Mouse (Mus musculus) testis, postnatal 14 days (tissue): Measurements from ENCODE around the gene Oser1.
"Not testable (repeated sequence)": the region's sequence is repeated elsewhere in the genome, so short reads cannot be mapped to it uniquely, and the experiment has no call there.

Source experiments
- DNase-seq: peaks from one replicate; pipeline ENCODE4 v3.0.0; 2021; ENCODE audit warnings: low spot score

The Oser1 gene

GRCm38 (mm10) chr2:163443543-163443942 lies 19.0 kb upstream of the Oser1 start:
- no peak for DNase-seq

DNA sequence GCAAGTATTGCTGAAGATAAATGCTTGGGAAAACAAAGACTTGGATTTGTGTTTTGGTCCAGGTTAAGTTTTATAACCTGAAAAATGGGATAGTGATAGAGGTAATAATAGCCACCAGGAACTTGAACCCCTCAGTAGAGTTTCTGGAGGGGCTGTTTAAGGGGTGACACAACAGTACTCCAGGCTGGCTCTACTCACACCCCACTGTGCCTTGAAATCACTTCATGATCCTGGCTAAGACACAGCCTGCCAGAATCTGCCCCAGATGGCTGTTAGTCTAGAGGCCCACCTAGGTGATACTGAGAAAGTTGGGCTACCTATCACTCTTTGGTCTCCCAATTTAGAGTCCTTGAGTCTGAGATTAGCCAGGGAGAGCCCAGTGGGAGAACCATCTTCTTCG lies 15.0 kb upstream of the Oser1 start:
- DNase-seq, result no peak

DNA sequence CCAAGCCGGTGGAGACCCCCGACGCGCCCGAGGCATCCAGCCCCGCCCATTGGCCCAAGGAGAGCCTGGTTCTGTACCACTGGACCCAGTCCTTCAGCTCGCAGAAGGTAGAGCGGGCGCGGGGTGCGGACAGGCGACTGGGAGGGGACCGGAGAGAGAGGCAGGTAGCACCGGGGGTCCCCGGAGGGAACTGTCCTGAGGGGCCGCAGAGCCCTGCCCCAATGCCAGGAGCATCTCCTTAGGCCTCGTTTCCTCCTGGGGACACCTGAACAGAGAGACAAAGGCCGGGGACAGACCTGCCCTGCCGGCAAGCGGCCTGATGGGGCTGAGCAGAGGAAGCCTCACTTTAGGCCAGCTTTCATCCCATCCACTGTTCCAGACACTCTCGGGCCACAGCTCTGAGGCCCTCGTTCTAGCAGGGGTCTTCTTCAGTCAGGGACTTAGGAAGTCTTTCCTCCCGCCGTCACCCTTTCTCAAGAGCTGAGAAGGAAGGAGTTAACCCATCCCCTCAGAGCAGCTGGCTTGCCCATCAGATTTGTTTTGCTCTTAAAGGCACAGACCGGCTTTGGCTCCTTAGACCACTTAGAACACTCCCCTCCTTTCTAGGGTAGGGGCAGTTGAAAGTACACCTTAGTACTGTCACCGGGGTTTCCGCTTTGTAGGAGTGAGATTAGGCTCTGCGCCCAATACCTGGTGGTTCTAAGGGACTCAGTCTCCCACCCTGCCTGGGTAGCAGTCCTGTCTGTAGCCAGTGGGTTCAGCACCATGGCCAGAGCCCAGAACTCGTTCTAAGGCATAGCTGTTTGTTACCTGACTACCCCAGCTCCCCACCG lies 14.3 kb upstream of the Oser1 start:
- DNase-seq, result peak; percentile 61

DNA sequence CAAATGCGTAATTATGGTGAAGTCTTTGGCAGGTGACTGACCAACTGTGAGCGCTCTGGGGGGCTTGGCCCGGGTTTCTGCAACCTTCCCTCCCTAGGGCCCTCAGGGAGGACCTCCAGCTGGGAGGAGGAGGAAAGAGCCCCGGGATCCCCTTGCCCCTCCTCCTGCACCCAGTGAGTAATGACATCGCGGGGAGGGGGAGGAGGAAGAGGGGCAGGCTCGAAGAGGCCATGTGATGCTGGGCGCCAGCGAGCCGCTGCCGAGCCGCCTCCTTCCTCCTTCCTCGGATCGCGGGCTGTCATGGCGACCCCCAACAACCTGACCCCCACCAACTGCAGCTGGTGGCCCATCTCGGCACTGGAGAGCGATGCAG lies 13.7 kb upstream of the Oser1 start, which contains the start of gene Gdap1l1:
TSS of gene Gdap1l1 (plus strand) at position 231 of the 373 bp plus-strand sequence.
- DNase-seq, result no peak

- DNase-seq, result no peak
These were observed 13.3 kb upstream of the Oser1 start for GRCm38 (mm10) chr2:163437800-163438199.

DNA sequence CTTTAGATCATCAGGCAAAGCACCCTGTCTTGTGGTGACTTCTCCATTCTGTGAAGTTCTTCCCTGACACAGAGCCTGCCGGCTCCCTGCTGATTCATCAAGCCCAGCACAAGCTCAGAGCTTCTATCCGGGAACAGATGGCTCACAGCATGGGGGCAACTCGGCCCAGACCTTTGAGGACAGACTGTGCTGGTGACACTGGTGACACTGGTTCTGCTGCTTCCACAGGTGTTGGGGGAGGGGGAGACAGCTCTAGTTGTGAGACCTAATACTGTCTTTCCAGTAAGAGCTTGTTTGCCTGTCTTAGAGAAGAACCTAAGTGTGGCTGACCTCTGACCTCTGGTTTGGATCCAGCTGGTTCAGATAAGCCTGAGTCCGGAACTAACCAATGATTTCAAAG lies 9.5 kb upstream of the Oser1 start:
- no peak for DNase-seq

- no peak for DNase-seq
These were observed 6.8 kb upstream of the Oser1 start for GRCm38 (mm10) chr2:163431289-163431688.

- no peak for DNase-seq
These were observed 4.0 kb upstream of the Oser1 start for GRCm38 (mm10) chr2:163428346-163429011.

DNA sequence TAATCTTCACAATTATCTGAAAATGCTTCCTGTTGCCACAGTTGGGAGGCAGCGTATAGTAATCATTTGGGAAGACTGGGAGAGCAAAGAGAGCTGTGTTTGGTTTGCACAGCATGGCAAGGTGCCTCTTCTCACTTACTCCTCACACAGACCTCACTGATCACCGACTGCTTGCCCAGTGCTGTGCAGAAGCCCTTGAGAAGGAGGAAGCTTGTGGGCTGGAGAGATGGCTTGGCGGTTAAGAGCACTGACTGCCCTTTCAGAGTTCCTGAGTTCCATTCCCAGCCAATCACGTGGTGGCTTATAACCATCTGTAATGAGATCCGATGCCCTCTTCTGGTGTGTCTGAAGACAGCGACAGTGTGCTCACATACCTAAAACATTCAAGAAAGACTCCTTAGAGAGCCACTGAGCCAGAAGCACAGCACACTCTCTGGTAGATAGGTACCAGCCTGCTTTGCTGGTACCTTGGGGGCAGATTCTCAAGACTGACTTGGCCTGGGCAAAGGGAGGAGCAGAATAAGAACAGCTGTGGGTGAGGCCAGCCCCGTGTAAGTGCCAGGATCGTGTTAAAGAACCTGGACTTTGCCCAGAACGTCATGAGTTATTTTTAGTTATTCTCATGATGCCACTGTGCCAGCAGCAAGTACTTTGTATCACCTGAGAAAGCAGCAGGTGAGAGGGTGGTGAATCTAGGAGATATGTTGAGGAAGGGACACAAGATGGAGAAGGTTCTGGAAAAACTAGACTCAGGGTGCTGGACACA lies 1.4 kb downstream of the Oser1 start:
- no peak for DNase-seq

GRCm38 (mm10) chr2:163420366-163420886 lies 4.1 kb downstream of the Oser1 start:
- DNase-seq, result no peak

- peak; percentile 100 for DNase-seq
These were observed 5.0 kb downstream of the Oser1 start for GRCm38 (mm10) chr2:163419346-163420045.

DNA sequence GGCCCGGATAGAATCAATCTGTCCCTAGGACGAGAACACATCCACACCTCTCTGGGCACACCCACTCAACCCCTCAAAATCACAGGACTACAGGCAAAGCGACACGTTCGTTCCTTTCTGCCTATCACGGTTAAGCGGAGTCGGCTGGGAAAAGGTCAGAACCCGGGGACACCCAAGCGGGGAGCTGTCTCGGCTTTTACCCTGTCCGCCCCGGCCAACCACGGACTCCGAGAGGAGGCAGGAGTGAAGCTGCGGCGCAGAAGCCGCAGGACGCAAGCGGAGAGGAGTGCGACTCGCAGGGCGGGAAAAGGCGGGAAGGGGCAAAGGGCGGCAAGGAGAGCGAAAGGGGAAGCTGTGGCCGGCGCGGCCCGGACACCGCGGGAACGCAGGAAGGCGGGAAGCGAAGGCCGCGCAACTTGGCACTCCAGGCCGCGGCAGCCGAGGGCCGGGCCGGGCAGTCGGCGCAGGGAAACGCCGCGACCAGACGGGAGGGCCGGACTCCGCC lies 5.6 kb downstream of the Oser1 start:
- DNase-seq, result no peak

DNA sequence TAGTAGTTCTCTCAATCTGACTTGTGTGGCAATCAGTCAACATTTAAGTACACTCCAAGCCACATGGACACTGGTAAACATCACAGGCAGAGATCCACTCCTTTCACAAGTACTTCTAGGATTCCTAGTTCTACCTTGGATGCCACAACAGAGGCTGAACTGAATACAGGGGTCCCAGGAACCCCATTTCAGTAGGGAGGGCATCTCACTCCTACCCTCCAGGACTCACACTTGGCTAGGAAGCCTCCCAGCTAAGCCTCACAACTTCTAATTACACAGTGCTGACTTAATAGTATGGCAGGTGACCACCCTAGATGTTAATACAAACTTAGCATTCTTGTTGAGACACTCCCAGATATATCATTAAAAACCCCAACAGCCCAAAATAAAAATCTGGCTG lies 6.7 kb downstream of the Oser1 start:
- DNase-seq, result no peak

GRCm38 (mm10) chr2:163417026-163417425 lies 7.5 kb downstream of the Oser1 start:
- no peak for DNase-seq

- no peak for DNase-seq
These were observed 11.5 kb downstream of the Oser1 start for GRCm38 (mm10) chr2:163412846-163413590.

DNA sequence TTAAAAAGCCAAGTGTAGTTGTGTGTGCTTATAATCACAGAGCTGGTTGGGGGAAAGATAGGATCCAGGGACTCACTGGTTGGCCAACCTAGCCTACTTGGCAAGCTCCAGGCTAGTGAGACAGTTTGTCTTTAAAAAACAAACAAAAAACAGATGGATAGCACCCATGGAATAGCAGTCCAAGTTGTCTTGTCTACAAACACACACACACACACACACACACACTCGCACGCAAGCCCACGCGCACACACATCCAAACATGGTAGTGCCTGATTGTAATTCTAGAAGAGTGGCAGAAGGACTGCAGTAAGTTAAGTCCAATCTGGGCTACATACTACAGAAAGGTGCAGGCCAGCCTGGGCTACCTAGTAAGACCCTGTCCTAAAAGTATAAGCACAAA lies 12.1 kb downstream of the Oser1 start:
- no peak for DNase-seq

DNA sequence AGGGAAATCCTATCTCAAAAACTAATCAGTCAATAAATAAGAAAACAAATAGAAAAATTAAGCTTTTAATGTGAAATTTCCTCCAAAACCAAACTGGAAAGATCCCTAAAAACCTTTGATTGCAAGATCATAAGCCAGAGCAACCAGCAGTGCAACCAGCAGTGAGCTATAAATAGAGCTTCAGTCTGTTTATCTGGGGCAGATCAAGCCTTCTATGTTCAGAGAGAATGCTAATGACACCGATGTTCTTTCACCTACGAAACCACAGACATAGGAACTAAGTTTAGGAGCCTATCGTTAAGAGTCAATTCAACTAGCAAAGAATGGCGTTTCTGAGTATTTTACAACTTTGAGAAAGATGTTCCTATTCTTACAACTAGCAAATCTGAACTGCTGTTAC lies 12.7 kb downstream of the Oser1 start:
- no peak for DNase-seq

- not testable (repeated sequence) for DNase-seq
These were observed 13.2 kb downstream of the Oser1 start for GRCm38 (mm10) chr2:163411344-163411743.

DNA sequence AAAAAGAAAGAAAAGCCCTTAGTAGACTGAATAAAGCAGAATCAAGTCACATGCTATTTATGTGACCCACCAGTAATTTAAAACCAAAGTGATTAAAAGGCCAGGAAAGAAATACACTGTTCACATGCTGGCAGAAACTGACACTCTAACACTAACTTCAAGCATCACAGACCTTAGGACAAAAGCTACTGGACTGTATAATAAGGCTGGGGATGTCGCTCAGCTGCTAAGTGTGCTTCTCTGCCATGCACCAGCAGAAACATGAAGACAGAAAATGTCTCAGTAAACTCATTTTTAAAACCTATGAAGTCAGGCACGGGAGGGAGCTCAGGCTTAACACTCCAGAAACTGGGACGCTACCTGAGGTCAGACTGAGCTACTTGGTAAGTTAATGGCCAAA lies 14.3 kb downstream of the Oser1 start:
- DNase-seq, result no peak

DNA sequence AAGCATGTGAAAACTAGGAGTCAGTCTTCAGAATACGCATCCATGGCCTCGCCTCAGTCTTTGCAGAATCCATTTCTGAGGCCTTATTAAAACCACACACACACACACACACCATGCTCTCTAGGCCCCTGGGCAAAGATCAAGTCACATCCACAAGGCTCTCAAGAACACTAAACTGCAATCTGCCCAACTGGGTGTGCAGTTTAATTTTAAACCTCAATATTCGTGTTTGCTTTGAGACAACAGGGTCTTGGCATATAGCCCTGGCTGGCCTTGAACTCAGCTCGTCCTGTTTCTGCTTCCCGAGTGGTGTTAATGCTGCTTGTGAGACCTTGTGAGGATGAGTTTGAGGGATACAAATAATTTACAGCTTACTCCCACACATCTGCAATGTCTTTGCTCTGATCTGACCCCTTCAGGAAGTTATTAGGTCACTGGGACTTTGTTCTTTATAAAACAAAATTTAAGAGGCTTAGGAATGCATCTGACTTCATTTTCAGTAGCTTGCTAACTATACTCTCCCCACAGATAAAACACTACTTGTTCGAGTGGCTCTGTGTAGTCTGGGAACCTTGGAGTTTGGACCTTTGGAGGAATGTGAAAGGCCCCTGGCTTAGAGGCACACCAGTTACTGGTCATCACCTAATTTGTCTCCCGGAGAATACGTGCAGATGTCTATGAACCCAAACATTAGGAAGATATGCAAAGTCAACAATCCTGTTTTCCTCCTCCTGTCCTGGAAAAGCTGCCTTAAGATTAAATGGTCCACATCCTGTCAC lies 20.3 kb downstream of the Oser1 start:
- DNase-seq, result peak; percentile 52
